Mouse (Mus musculus): ENCODE data around the gene Tspoap1. TPM values are rescaled to one million over a fixed set of nuclear protein-coding genes. Genes with fewer than 3 reads are reported as not detected.

The Tspoap1 gene
- total RNA-seq, 4 experiments from 2014 or later: 162 to 192 (median 176) TPM

DNA sequence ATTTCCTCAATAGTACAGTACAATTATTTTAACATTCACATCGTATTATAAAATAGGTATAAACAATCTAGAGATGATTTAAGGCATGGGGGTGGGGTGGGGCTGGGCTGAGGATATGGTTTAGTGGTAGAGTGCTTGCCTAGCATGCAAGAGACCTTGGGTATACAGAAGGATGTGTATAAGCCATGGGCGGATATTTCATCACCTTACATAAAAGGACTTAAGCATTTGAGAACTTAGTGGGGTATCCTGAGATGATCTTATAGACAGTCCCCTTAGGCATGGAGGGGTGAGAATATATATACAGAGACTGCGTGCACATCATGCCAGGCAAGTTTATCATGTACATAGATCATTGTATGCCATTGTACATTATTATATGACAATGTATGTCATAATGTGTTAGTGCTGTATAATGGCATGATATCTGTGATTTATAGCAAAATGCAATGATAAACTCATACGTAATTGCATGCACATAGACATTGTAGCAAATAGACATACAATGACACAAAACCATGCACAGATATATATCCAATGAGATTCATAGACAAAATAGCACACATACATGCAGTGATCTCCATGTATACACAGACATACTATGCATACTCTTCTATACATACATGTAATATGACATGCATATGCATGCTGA, 1.3 kb upstream of the Tspoap1 start:
- no peak for DNase-seq (ENCODE audit: low spot score in 2 of 2)

DNA sequence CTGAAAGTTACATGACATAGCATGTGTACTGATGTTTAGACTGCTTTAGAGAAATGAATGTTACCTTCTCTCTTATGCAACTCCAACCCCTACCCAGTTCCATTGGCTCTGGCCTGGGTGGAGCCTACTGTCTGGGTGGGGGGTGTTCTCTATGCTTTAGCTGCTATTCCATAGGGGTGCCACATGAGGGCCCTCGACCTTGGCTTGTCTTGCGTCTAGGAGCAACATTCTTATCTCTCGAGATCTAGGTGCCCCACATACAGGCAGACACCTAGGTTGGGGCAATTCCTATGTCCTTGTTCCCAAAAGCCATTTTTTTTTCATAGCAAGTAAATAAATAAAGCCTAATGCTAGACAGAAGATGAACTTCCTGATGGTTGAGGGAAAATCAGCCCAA, 734 bp upstream of the Tspoap1 start:
- DNase-seq (ENCODE audit: low spot score in 2 of 2): peak in 1 of 2 experiments; percentile 57

DNA sequence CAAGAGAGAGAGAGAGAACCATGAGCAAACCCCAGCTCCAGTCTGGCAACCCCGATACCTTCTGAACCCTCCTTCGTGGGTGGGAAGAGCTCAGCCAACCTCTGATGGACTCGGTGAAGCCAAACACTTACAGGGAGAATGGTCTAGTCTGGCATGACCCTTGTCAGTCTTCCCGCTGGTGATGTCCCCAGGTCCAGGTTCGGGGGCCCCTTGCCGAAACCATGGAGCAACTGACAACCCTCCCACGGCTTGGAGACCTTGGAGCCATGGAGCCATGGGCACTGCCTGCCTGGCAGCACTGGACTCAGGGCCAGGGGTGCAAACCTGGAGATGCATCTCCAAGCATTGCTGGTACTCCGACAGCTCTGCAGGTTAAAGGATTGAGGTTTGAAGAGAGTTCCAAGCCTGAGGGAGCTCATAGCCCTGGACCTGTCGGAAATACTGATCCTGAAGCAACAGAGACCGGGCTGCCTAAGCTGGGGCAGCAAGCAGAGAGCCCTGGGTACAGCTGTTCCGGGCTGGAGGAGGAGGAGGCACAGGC, 910 bp downstream of the Tspoap1 start:
- peak in 1 of 2 experiments; percentile 35 for DNase-seq (ENCODE audit: low spot score in 2 of 2)

DNA sequence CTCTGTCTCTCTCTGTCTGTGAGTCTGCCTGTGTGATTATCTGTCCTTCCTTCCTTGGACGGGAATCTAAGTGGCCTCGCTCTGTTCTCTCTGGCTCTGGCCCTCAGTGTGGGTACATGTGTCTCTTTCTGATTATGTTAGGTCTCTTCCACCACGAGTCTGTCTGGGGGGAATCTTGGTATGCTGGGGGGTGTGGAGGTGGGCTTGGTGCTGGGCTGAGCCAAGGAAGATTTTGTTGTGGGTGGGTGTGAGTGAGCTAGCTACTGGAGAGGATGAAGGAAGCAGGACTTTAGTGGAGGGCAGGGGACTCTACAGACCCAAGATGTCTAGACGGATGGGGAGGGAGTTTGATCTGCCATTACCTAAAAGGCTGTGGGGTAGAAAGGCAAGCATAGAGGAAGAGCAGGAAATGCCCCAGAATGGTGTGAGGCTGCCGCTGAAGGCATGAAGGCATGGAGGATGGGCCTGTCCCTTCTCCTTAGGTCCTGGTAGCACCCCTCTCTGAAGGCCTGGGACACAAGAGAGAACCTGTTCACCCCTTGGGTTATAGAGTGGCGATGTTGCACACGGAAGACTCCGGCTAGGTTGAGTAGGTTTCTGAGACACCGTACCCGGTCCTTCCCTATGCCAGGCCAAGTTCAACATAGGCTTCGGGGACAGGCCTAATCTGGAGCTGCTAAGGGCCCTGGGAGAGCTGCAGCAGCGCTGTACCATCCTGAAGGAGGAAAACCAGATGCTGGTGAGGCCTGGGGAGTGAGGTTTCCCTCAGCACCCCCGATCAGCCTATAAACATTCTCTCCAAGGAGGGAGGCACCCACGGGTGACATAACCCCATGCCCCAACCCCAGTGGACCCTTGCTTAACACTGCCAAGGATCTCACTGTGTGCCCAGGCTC, 1.7 kb downstream of the Tspoap1 start:
- no peak for DNase-seq (ENCODE audit: low spot score in 2 of 2)

DNA sequence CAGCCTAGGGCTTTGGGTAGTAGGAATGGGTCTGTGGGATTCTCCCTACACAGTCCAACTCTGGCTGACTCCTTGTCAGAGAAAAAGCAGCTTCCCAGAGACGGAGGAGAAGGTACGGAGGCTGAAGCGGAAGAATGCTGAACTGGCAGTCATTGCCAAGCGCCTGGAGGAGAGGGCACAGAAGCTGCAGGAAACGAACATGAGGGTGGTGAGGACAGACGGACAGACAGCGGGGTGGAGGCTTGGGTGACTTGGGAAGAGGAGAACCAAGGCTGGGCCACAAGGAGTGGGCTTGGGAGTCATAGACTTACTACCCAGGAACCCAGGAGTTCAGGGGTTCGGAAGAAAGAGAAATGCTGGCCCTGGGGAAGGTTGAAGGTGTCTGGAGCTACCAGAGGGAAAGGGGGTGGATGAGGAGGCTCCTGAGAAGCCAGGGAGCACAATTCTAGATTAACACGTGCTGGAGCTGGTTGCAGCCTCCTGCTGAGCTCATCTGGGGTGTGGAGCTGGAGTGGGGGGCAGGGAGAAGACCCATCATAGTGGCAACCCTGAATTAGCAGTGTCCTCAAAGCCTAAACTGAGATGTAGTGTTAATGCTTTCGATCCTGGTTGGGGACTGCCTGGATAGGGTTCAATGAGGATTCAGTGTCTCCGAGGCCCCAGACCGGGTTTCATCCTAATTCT, 2.5 kb downstream of the Tspoap1 start:
- peak in 1 of 2 experiments; percentile 45 for DNase-seq (ENCODE audit: low spot score in 2 of 2)

DNA sequence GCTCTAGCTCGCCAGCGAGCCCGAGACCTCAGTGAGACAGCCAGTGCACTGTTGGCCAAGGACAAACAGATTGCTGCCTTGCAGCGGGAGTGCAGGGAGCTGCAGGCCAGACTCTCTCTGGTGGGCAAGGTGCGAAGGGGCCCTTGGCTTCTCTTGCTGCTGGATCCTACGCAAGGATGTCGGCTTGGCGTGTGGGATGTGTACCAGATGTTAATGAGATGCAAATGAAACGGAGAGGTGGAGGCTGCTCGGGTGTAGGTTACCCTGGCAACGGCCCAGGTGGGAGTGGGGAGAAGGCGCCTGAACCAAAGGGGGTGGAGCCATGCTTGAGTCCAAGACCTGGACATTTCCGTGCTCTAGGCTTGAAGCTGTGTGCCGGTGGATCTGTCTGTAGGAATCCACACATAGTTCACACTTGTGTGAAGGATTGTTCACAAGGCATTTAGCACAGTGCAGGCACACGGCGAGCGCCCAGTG, 3.2 kb downstream of the Tspoap1 start:
- peak; percentile 72 to 91 for DNase-seq (ENCODE audit: low spot score in 2 of 2)

DNA sequence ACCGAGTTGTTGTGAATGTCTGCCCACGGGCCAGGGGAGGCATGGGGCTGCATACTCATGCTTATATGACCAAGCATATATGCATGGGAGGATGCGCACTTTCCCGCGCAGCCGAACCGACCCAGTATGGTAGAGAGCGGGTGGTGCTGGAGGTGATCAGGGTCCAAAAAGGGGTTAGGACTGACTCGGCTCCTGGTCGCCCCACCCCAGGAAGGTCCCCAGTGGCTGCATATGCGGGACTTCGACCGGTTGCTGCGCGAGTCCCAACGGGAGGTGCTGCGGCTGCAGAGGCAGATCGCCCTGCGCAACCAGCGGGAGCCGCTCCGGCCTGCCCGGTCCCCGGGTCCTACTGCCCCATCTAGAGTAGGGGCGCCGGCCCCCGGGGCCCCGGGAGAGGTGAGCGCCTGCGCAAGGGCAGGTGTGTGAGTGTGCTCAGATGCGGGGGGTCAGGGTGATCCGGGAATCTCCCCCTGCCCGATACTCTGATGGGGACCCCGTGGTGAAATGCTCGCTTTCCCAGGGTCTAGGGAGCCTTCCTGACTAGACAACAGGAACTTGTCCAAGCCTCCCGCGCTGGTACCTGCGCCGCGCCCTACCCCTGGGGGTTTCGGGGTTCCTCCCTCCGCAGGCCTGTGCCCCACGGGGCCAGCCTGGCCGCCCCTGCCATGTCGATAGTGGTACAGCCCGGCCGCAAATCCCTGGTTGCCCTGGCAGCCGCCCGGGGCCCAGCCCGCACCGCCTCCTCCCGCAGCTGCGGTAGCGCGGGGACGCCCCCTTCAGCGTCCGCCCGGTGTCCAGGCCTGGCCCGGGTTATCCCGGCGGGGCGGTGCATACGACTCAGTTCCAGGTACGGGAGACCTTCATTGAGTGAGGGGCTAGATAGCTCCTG, 3.9 kb downstream of the Tspoap1 start:
- DNase-seq (ENCODE audit: low spot score in 2 of 2): peak in 1 of 2 experiments; percentile 43

DNA sequence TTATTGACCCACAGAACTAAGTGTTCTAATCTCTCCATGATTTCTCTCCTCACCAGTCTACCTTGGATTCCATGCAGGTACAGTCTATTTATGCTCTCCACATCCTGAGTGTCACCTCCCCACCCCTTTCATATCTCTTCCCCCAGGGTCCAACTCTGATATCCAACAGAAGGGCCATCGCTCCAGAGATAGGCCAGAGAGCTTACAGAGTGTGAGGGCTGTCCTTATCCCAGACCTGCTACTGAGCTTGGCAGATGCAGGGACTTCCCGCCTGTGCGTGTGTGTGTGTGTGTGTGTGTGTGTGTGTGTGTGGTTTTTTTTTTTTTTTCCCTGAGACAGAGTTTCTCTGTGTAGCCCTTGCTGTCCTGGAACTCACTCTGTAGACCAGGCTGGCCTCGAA, 8.4 kb downstream of the Tspoap1 start:
- no peak for DNase-seq (ENCODE audit: low spot score in 2 of 2)

DNA sequence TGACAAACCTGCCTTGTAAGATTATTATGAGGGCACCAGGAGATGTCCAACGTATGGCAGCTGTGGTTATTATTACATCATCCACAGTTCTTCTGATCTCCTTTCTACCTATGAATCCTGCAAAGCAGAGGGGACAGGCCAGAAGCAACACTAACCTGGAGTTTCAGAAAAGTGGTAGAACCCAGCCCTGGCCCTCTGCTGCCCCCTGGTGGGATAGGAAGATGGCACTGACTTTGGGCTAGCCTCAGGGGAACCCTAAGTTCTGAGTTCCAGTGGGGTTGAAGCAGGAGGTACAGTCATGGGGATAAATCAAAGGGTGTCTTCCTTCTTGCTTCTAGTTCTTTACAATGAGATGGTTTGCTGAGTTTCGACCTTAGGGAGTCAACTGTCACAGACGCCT, 10.6 kb downstream of the Tspoap1 start:
- peak in 1 of 2 experiments; percentile 47 for DNase-seq (ENCODE audit: low spot score in 2 of 2)

DNA sequence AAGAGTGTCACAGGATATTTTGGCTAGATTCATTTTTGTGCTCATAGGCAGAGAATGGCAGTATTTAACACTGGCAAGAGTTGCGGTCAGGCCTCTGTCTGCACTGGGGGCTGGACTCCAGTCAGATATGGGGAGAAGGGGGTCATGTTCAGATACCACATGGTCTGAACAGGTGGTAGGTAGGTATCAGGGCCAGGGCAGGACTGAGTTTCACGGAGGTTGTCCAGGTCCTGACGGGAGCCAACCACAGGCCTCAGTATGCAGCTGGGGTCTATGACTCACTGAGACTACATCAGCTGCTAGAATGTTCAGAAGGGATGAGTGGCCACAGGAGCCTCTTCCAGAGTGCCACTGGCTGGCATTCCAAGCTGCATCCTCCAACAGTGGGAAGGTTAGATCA, 12.0 kb downstream of the Tspoap1 start:
- no peak for DNase-seq (ENCODE audit: low spot score in 2 of 2)

DNA sequence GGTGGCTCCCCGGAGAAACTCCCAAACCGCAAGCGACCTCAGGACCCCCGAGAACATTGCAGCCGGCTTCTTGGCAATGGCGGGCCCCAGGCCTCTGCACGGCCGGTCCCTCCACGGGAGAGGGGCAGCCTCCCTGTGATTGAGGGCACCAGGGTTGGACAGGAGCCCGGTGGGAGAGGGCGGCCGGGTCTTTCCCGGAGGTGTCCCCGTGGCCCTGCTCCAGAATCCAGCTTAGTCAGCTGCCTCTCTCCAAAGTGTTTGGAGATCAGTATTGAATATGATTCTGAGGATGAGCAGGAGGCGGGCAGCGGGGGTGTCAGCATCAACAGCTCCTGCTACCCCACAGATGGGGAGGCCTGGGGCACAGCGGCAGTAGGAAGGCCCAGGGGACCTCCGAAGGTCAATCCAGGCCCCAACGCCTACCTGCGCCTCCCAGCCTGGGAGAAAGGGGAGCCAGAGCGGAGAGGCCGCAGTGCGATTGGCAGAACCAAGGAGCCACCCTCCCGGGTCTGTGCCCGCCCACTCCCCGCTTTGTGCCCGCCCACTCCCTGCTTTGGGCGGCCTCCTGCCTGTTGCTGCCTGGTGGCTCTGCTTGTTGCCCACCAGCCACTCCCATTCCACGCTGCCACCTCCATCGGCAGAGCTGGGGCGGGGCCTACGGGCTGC, 17.9 kb downstream of the Tspoap1 start:
- DNase-seq (ENCODE audit: low spot score in 2 of 2): peak in 1 of 2 experiments; percentile 32

DNA sequence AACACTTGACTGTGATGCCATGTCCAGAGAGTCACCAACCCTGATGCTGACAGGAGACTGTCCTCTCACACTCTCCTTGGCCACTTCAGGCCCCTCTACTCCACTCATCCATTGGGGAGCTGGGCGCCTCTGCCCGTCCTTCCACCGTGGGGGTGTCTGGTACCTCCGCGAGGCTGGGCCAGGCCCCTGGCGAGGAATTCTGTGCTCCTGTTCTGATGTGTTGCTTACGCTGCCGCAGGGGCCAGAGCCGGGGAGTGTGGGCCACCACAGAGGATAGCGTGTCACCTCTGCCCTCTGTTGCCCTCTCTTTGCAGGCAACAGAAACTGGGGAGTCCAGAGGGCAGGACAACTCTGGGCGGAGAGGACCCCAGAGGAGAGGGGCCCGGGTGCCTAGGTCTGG, 18.6 kb downstream of the Tspoap1 start:
- no peak for DNase-seq (ENCODE audit: low spot score in 2 of 2)

DNA sequence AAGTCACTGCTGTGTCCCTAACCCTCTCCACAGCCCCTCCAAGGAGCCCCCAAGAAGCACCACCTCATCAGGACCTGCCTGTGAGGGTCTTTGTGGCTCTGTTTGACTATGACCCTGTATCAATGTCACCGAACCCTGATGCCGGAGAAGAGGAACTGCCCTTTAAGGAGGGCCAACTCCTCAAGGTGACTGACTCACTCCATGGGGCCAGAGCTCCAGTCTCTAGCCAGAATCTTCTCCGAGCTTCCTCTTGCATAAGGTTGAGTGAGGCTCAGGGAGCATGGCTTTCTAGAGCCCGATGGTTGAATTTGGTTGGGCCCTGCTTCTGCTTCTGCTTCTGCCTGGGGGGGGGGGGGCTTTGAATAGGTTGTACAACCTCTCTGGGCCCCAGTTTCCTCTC, 19.1 kb downstream of the Tspoap1 start:
- no peak for DNase-seq (ENCODE audit: low spot score in 2 of 2)

DNA sequence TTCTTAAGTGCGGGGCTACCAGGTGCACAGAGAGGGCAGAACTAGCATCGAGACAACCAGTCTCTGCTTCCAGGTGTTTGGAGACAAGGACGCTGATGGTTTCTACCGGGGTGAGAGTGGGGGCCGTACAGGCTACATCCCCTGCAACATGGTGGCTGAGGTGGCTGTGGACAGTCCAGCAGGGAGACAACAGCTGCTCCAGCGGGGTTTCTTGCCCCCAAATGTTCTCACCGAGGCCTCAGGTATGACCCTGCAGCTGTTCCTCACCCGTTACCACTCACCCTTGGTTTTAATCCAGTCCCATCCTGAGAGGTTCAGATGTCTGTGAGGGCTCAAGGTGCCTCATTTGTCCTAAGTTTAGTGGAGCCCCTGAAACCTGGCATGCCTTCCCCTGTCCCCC, 19.8 kb downstream of the Tspoap1 start:
- no peak for DNase-seq (ENCODE audit: low spot score in 2 of 2)

DNA sequence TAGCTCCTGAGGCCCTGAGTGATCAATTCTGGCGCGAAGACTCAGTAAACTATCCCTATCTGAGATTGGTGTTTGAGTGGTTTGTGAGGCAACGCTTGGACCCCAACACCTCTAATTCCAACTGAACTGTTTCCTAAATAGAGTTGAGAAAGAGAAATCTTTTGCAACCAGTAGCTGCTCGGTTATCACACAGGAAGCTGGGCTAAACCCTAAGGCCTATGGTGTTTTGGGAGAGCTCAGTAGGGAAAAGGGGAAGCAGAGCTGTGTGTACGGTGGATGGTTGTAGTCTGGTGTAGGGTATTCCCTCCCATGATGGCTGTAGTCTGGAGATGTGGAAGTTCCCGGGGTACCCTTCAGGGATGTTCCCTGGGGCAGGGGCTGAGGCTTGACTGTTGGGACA, 29.7 kb downstream of the Tspoap1 start:
- no peak for DNase-seq (ENCODE audit: low spot score in 2 of 2)

DNA sequence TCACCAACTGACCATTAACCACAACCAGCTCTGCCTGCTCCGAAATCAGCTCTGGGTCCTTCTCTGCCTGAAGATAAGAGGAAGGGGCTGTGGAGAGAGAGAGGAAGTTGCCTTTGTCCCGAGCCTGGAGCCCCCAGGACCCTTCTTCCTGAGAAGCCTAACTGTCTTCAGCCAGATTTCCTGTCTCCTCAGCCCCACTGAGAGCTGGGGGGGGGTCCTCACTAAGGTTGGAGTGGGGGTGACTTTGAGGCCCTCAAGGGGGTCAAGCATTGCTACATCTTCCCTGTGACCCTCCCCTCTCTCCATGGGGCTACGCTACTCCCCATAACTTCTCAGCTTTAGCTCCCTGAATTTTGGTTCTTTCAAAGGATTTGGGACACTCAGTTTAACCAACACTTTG, 33.1 kb downstream of the Tspoap1 start, which contains the start of gene Mpo:
TSS of gene Mpo (plus strand) at position 122 of the 400 bp plus-strand sequence.
- DNase-seq (ENCODE audit: low spot score in 2 of 2): no peak

DNA sequence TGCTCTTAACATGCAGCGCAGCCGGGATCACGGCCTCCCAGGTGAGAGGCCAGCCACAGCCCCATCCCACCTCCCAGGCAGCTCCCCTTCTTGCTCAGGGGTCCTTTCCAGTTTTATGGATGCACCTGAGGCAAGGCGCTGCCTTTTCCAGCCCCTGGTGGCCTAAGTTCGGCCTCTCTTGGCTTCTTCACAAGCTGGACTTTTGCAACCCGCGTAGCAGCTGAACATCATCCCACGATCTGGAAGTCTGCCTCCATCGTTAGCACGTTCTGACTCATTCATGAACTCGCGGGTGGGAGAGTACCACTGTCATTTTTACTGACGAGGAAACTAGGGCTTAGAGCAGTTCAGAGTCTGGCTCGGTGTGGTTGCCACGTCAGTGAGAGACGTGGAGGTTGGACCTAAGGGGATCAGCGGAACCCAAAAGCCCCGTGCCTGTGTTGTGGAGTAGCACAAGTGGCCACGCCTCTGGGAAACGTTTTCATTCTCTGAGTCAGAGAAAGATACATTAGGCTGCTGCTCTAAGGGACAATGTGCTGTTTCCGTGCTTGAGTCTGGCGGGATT, 41.5 kb downstream of the Tspoap1 start:
- DNase-seq (ENCODE audit: low spot score in 2 of 2): peak; percentile 23 to 65

DNA sequence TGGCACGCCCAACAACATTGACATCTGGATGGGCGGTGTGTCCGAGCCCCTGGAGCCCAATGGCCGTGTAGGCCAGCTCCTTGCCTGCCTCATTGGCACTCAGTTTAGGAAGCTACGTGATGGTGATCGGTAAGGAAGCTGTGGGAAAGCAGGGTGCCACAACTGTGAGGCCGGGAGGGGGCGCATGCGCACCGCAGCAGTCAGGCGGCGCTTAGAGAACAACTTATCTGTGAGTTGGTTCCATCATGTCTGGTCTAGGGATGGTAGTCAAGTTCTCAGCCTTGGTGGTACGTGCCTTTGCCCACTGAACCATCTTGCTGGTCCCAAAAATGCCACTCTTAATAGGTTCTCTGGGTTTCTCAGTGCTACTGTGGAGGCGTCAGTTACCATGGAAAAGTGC, 42.3 kb downstream of the Tspoap1 start:
- peak; percentile 22 to 37 for DNase-seq (ENCODE audit: low spot score in 2 of 2)

DNA sequence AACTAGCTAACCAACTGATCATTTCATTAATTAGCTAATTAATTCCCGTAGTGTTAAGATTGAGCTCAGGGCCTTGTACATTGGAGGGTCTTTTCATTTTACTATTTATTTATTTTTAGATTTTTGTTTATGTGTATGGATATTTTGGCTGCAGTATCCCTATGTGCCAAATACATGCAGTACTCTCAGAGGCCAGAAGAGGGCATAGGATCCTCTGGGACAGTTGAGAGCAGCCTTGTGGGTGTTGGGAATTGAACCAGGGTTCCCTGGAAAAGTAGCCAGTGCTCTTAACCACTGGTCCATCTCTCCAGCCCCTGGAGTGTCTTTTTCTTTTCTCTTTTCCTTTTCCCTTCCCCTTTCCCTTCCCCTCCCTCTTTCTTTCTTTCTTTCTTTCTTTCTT, 45.1 kb downstream of the Tspoap1 start:
- DNase-seq (ENCODE audit: low spot score in 2 of 2): no peak

DNA sequence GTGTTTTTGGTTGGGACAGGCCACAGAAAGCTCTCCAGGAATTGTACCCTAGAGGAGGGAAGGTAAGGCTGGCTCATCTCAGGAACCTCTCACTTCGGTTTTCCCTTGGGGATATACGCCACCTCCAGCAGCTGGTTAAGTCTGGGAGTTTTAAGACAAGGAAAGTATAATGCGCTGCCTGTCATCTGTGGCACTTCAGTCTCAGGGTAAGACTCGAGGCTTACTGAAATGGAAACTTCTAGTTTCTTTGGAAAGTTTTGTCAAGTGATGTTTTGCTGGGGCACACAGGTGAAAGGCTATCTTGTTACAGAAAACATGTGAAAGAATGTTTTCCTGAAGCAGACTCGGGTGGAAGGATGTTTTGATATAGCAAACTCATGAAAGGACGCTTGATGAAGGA, 47.1 kb downstream of the Tspoap1 start:
- no peak for DNase-seq (ENCODE audit: low spot score in 2 of 2)

Data from left cerebral cortex, adult 8-10 months (tissue).